Mouse (Mus musculus) lung, postnatal 10 days (tissue): ENCODE data around the gene Atp12a.

Experiments used
- DNase-seq: peaks from one replicate; pipeline ENCODE4 v3.0.0; 2021

Atp12a gene

GRCm38 (mm10) chr14:56364711-56365237 lies at the start of gene Atp12a:
Atp12a (plus strand) TSS chr14:56365068.
- no peak for DNase-seq

GRCm38 (mm10) chr14:56315519-56315918 lies 49.3 kb upstream of the Atp12a start:
- peak; percentile 29 for DNase-seq

- no peak for DNase-seq
Measured at GRCm38 (mm10) chr14:56316333-56316732, 48.5 kb upstream of the Atp12a start.

DNA sequence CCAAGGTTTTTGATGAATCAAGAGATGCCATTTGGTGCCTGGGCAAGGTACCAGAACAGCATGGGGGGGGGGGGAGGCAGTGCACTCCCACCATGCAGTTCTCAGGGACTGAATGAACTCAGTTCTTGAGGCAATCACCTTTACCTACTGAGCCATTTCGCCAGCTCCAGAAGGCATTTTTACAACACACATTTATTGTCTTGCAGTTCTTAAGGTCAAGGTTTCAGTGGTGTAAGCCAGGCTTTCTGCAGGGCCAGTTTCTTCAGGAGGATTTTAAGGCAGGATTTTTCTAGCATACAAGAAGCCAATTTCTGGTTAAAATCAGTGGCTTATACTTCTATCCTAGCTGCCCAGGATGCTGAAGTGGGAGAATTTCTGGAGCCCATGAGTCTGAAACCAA lies 41.9 kb upstream of the Atp12a start:
- no peak for DNase-seq

GRCm38 (mm10) chr14:56325038-56325437 lies 39.8 kb upstream of the Atp12a start:
- no peak for DNase-seq

GRCm38 (mm10) chr14:56333700-56334099 lies 31.2 kb upstream of the Atp12a start:
- DNase-seq: no peak

DNA sequence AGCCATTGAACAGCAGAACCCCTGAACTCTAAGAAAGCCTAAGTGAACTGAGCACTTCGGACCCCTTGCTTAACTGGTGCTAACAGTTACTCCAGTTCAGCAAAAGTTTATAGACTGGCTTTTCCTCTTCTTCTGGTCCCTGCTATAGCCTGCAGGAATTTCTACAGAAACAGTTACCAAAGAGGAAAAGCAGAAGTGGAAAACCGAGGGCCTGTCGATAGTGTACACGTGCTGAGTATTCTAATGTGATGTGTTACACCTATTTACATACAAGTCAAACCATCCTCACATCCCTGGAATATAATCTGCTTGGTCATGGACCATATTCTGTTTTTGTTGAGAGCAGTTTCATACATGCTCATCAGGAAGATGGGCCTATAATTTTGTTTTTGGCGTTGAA lies 30.4 kb upstream of the Atp12a start:
- DNase-seq: no peak

- DNase-seq: no peak
Measured at GRCm38 (mm10) chr14:56336032-56336431, 28.8 kb upstream of the Atp12a start.

- no peak for DNase-seq
Measured at GRCm38 (mm10) chr14:56337075-56337474, 27.8 kb upstream of the Atp12a start.

GRCm38 (mm10) chr14:56337696-56338095 lies 27.2 kb upstream of the Atp12a start:
- DNase-seq: no peak

- no peak for DNase-seq
Measured at GRCm38 (mm10) chr14:56338882-56339442, 25.9 kb upstream of the Atp12a start.

DNA sequence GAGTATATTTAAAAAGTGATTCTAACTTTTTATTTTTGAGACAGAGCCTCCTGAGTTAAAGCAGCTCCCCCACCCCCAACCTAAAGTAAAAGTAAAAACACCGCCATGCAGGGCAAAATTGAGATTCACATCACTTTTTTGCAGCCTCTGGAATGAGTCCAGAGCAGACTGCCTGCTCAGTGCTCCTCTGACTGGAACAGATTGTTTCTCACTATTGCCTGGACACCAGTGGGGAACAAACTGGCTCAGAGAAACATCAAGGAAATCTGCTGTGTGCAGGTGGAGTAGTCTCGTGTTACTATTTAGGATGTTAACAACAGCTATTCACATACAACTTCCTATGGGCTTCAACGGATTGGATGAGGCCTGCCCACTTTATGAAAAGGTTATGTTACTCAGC lies 16.2 kb upstream of the Atp12a start:
- no peak for DNase-seq

GRCm38 (mm10) chr14:56349541-56349940 lies 15.3 kb upstream of the Atp12a start:
- no peak for DNase-seq

DNA sequence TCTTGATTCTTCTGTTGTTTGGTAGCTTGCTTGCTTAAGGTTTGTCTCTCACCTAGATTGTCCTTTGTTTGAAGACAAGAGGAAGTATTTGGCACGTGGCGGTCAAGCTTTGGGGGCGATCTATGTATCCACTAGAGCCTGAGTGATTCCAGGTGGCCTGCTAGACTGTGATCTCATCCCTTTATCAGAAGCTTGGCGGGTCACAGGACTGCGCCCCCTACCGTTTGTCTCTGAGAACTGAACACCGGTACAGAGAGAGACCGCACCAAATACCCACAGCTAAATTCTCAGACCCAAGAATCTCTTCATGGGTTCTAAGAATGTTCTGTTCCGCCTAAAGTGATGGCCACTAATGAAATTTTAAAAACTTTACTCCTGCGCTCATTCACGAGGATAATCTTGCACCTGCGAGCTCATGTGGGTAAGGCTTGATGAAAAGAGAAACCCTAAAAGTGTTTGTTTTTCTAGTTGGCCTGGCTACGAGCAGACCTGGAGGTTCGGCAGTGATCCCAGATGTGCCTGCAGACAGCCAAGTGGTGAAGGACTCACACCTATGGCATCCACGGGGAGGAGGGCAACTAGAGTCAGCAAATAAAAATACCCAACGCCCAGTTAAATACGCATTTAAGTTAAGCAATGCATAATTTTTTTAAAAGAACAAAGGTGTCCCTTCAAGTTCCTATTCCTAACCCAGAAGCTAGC lies 12.8 kb upstream of the Atp12a start:
- DNase-seq: no peak

DNA sequence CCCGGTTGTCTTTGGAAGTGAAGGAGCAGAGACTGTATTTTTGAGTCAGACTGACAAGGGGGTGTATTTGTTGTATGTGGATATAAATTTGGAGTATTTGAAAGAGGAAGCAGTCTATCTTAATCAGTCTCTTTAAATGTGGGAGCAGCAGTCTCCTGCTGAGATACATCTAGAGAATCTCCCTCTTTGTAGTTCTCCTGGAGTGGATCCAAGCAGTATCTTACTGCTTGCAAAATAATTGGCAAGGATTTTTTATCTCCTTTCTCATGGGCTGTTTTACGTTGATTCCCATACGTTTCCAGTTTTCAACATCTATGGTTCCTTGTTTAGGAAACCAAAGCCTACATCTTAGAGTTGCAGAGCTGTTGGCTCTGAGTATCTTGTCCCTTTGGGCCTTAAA lies 10.1 kb upstream of the Atp12a start:
- DNase-seq: no peak

- DNase-seq: no peak
Measured at GRCm38 (mm10) chr14:56355396-56355795, 9.5 kb upstream of the Atp12a start.

DNA sequence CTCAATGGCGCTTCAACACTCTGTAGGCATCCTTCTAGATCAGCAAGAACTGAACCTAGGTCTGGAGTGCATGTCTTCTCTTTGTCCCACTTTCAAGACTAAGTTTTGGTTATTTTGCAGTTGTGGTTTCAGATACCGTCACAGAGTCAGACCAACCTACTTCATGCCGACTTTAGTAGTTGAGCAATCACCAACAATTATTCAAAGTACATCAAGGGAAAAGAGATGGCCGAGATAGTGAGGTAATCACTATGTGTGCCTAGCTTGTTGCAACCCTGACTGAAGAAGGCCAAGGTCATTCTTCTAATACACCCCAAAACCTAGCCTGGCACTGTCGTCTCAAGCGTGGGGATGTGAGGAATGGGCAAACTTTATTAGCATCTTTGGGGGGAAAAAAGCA lies 8.7 kb upstream of the Atp12a start:
- no peak for DNase-seq

DNA sequence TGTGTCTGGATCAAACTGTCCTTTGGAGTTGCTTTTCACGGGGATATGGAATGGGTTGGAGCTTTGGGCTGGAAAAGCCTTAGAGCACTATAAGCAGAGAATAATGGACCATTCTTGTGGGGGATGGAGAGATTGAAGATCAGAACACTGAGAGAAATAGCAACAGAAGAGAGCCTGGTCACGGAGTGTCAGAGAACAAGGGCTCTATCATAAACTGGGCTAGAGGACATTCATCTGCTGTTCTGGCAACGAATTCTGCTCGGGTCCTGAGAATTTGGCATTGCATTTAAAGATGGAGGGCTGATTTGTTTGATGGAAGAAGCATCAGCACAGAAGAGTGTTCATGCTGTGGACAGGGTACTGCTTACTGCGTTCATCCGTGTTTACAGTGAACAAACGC lies 6.4 kb upstream of the Atp12a start:
- no peak for DNase-seq

DNA sequence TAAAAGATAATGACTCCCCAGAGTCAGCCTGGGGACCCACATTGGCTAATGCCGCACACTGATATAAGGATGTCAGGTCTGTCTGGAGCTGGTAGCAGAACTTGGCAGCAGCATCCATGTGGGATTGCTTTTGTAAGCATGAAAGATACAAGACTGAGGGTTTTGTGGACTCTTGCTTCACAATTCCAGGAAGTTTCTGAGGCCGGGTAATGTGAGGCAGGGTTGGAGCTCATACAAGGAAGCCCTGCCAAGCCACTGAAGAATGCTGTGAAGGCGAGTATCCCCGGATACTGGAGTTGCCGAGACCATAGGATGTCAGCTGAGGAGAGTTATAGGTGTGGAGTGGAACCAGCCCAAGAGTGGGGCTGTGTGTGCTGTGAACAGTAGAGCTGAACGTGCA lies 5.7 kb upstream of the Atp12a start:
- DNase-seq: no peak

GRCm38 (mm10) chr14:56365292-56365691 lies 424 bp downstream of the Atp12a start:
- DNase-seq: no peak

DNA sequence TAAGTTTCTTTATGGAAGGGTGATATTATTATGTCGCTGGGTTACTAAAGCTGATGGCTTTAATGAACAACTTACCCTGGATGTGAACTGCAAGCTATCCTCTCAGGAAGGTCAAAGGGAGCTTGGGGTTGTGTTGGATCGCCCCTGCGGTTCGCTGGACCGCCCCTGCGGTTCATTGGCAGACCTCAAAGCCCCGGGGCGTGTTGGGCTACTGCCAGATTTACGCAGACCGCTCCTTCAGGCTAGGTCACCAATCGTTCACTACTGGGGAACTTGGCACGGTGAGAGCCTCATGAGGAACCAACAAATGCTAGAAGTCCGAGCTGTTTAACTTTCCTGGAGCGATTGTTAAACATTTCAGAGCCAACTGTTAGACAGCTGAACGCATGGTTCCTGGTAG lies 1.8 kb downstream of the Atp12a start:
- peak; percentile 58 for DNase-seq

GRCm38 (mm10) chr14:56368834-56369233 lies 4.0 kb downstream of the Atp12a start:
- no peak for DNase-seq

- DNase-seq: peak; percentile 88
Measured at GRCm38 (mm10) chr14:56375731-56376130, 10.9 kb downstream of the Atp12a start.

DNA sequence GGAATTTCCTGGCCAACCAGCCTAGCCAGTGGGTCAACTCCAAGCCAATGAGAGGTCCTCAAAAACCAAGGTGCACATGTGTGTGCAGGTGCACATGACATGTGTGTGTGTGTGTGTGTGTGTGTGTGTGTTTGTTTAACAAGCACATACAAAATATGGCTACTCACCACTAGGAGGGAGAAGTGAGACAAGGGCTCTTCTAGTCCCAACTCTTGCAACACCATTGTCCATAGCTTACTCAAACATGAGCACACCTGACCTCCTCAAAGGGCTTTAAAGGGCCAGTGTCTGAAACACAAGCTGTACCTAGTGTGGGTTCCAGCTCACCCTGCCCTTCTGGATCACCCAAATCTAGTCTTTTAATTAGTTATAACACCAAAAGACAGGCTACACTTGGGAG lies 12.9 kb downstream of the Atp12a start:
- peak; percentile 11 for DNase-seq

DNA sequence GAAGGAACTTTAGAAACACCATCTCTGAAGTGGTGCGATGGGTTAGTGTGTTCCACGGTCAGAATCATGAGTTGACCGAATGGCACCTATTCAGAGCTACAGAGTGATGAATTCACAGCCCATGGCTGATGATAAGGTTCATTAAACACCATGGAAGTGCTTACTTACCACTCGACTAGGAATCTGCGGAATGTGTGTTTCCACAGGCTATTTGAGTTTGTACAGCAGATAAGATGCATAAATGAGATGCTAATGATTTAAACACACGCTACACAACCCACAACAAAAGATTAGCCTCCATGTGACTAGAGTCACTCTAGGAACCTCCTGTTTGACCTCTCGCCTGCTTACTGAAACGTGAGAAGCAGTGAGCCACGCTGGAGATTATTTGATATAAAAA lies 14.5 kb downstream of the Atp12a start:
- DNase-seq: no peak
